Mouse (Mus musculus) lung, postnatal 14 days (tissue): ENCODE results near the gene Gna13.
A peak's percentile ranks its signal among the peaks of the same experiment; 100 is the strongest.
"Not testable (repeated sequence)": the region's sequence is repeated elsewhere in the genome, so short reads cannot be mapped to it uniquely, and the experiment has no call there.

Experiments used
- DNase-seq: peaks from one replicate; pipeline ENCODE4 v3.0.0; 2021

Gene Gna13

GRCm38 (mm10) chr11:109362463-109363190 lies at the start of gene Gna13:
Gene Gna13 (plus strand): TSS chr11:109362831.
- DNase-seq: peak; percentile 92

DNA sequence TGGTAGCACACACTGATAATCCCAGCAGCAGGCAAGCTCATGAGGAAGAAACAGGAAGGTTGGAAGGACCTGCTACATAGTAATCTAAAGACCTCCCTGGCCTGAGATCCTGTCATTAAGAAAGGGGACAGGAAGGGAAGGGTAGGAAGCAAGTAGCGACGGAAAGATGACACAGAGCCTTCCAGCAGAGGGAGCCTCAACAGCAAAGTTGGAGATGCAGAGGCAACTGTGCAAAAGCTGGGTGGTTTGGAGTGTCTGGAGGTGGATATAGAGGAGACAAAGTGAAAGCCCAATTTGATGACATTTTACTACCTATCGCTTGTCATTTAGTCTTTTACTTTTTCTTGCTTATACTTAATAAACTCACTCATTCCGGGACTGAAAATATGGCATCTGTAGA lies 45.7 kb upstream of the Gna13 start:
- DNase-seq: peak; percentile 70

DNA sequence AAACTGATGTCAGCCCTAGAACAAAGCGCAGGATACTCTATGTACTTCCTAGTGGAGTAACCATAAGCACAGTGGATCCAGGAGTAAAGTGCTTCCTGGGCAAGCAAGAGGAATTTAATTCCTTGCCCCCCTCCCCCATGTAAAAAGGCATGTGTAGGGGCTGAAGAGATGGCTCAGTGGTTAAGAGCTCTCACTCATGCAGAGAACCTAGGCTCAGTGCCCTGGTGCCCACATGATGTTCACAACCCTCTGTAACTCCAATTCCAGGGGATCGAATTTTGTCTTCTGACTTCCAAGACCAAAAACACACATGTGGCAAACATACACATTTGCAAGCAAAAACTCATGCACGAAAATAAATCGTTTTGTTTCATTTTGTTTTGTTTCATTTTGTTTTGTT lies 43.2 kb upstream of the Gna13 start:
- no peak for DNase-seq

GRCm38 (mm10) chr11:109319946-109320345 lies 42.7 kb upstream of the Gna13 start:
- no peak for DNase-seq

- peak; percentile 16 for DNase-seq
Observed at GRCm38 (mm10) chr11:109320361-109320933, 42.2 kb upstream of the Gna13 start.

DNA sequence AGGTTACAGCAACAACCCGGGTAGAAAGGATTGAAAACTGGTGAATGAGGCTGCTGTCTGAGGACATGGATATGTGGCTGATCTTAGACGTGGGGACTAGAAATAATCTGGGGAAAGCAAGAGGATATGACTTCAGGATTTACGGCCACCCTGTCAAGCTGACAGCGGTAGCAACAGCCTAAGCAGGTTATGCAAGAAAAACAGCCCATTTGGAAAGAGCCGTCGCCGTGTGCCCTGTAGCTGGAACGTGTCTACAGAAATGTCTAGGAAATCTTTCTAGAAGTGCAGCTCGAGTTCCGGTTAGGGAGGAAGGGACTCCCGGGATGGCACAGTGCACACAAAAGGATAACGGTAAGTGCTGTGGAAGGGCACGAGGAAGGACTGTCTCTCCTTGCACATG lies 36.4 kb upstream of the Gna13 start:
- no peak for DNase-seq

DNA sequence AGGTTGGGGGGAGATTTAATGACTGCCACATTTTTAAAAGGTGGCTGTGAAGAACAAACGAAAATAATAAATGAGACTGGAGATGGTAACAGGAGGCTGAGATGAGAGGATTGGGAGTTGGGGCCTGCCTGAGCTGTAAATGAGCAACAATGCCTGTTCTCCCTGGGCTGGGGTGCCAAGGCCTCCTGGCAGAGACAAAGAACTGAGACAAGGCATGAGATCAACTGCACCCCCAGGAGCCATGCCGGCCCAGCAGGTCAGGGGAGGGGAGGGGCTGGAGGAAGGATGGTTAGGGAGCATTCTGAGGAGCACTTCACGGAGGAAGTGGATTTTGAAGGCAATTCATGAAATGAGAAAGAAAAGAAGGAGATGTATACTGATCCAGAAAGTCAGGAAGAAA lies 35.2 kb upstream of the Gna13 start:
- DNase-seq: no peak

- DNase-seq: no peak
Observed at GRCm38 (mm10) chr11:109327952-109328351, 34.7 kb upstream of the Gna13 start.

DNA sequence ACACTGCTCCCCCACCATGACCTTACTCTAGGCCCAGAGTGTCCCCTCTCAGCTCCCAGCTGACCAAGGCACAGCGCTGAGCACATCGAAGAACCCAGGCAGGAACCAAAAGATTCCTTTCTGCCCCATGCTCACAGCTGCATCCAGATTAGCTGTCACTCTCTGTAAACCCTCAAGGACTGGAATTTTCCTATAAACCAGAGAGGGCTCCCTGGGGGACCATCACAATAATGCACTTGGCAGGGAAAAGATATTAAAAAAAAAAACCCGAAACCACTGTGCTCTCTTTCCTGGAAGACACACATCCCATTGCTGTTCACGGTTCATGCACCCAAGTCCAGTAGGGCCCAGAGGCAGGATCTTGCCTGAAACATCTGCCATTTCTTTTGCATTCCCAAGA lies 33.3 kb upstream of the Gna13 start:
- DNase-seq: no peak

- DNase-seq: no peak
Observed at GRCm38 (mm10) chr11:109330706-109331393, 31.8 kb upstream of the Gna13 start.

DNA sequence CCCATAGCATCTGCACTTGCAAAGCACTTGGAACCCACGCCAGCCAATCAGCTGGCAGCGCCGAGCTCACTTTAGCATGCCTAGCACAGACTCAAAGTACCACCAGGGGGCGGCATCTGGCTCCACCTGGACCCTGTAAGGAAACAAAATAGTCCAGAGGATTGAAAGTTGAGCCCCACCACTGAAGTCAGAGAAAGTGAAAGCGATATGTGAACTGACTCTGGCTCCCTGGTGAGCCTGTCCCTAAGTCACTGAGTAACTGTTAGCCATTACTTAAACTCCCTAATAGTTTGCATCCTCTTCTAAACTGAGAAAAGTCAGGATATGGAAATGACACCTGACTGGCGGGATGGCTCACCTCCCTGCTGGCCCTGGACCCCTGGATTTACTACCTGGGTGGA lies 31.2 kb upstream of the Gna13 start:
- peak; percentile 99 for DNase-seq

DNA sequence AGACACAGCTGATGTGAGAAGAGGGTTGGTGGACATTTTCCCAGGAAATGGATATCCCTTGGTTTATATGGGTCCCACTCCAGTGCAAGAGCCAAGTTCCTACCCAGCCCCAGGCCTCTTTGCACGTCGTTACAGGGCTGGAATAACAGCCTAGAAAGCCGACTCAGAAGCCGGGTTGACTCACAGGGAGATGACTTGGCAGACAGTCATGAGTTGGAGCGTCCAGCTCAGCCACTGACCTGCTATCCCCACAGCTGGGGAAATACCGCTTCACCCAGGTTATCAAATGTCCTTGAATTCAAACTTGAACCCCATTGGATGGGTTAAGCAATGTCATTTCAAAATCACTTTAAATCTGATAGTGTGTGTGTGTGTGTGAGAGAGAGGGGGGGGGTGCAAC lies 29.9 kb upstream of the Gna13 start:
- no peak for DNase-seq

- no peak for DNase-seq
Observed at GRCm38 (mm10) chr11:109334773-109335172, 27.9 kb upstream of the Gna13 start.

- DNase-seq: no peak
Observed at GRCm38 (mm10) chr11:109335890-109336289, 26.7 kb upstream of the Gna13 start.

DNA sequence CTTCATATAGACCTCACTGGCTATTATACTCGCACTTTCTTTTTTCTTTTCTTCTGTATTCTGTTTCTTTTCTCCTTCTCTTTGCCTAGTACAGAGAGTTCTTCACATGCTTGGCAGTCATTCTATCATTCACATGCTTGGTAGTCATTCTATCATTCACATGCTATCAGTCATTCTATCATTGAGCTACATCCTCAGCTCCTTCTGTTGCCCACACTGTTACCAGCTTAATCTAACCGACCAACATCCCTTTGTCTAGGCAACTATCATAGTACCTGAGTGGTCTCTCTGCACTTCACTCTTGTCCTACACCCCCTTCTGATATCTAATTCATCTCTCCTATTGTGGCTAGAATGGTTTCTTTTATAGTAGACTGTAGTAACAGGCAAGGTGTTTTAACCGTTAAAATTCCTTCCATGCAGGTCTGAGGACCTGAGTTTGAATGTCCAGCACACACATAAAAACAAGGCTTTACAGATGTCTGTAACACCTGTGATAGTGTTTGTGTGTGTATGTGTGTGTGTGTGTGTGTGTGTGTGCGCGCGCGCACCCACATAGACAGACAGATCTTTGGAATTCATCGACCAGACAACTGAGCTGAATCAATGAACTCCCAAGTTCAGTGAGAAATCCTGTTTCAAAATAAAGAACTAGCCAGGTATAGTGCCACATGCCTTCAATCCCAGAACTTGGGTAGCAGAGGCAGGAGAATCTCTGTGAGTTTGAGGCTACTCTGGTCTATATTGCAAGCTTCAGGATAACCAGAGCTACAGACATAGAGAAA lies 23.3 kb upstream of the Gna13 start:
- DNase-seq: no peak

- DNase-seq: no peak
Observed at GRCm38 (mm10) chr11:109340541-109340940, 22.1 kb upstream of the Gna13 start.

DNA sequence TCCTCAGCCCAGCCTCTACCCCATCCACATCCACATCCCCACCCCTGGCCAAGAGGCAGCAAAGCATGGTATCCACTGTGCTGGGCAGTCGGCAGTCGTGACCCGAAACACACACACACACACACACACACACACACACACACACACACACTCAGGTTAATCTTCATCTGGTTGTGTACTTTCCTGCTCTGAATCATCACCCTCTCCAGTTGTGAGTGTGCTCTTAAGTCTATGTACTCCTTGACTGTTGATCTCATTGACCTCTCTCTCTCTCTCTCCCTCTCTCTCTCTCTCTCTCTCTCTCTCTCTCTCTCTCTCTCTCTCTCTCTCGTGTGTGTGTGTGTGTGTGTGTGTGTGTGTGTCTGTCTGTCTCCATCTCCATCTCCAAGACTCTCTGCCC lies 20.0 kb upstream of the Gna13 start:
- not testable (repeated sequence) for DNase-seq

- no peak for DNase-seq
Observed at GRCm38 (mm10) chr11:109343558-109343957, 19.1 kb upstream of the Gna13 start.

GRCm38 (mm10) chr11:109343991-109344599 lies 18.5 kb upstream of the Gna13 start:
- peak; percentile 79 for DNase-seq

GRCm38 (mm10) chr11:109347242-109347959 lies 15.2 kb upstream of the Gna13 start:
- DNase-seq: peak; percentile 94

- DNase-seq: peak; percentile 53
Observed at GRCm38 (mm10) chr11:109348408-109348807, 14.2 kb upstream of the Gna13 start.

- DNase-seq: no peak
Observed at GRCm38 (mm10) chr11:109349652-109350316, 12.8 kb upstream of the Gna13 start.
